Mouse (Mus musculus) ES-E14 (cell line): Measurements from ENCODE around the gene Inf2. TPM values are rescaled to one million over a fixed set of nuclear protein-coding genes. Genes with fewer than 3 reads are reported as not detected.

Experiments used
- DNase-seq: peaks from one replicate; pipeline ENCODE4 v3.0.0-alpha.2; 2013; ENCODE audit warnings: low read depth, low spot score
- H3K27ac ChIP-seq: 2 replicates; pipeline ENCODE4 v1.5.1; 2012; ENCODE audit warnings: low read depth, mild to moderate bottlenecking, low read length, moderate library complexity, mixed read lengths; ENCODE audit not compliant: poor library complexity, insufficient read depth, severe bottlenecking
- H3K36me3 ChIP-seq: 2 replicates; pipeline ENCODE4 v1.6.1; 2012; ENCODE audit warnings: mild to moderate bottlenecking, low read length, moderate library complexity, mixed read lengths; ENCODE audit not compliant: control insufficient read depth, poor library complexity, insufficient read depth, severe bottlenecking
- H3K4me1 ChIP-seq, 2 experiments: fragments of 150-350 bp in 1 of 2; sonication (generic) in 1 of 2; 2 replicates each; pipeline ENCODE4 v1.6.1; 2012; ENCODE audit warnings: low read length in 2 of 2, mild to moderate bottlenecking in 1 of 2, mixed read lengths in 1 of 2; ENCODE audit not compliant: control insufficient read depth in 2 of 2, insufficient read depth in 2 of 2, poor library complexity in 1 of 2
- H3K4me3 ChIP-seq, 2 experiments: fragments of 150-350 bp in 1 of 2; sonication (generic) in 1 of 2; 2 replicates each; pipeline ENCODE4 v1.5.1; 2012; ENCODE audit warnings: low read length in 2 of 2, low read depth in 1 of 2, mild to moderate bottlenecking in 1 of 2, mixed read lengths in 1 of 2; ENCODE audit not compliant: insufficient read depth in 1 of 2, poor library complexity in 1 of 2, severe bottlenecking in 1 of 2
- H3K9ac ChIP-seq: 2 replicates; pipeline ENCODE4 v1.6.1; 2012; ENCODE audit warnings: low read depth, mild to moderate bottlenecking, low read length, mixed read lengths; ENCODE audit not compliant: poor library complexity, insufficient read depth, severe bottlenecking
- H3K9me3 ChIP-seq: fragments of 150-350 bp; sonication (generic); 2 replicates; pipeline ENCODE4 v1.6.1; 2012; ENCODE audit warnings: low read depth, mild to moderate bottlenecking, low read length; ENCODE audit not compliant: control insufficient read depth, insufficient read depth
- CHD2 ChIP-seq: IDR thresholded peaks from 2 replicates; pipeline ENCODE4 v1.6.1; 2014; ENCODE audit warnings: mild to moderate bottlenecking, low read depth, low read length, inconsistent platforms
- HCFC1 ChIP-seq: IDR thresholded peaks from 2 replicates; pipeline ENCODE4 v1.6.1; 2012; ENCODE audit warnings: low read length, inconsistent platforms, borderline replicate concordance; ENCODE audit not compliant: insufficient read depth
- MAFK ChIP-seq: IDR thresholded peaks from 2 replicates; pipeline ENCODE4 v1.6.1; 2014; ENCODE audit warnings: mild to moderate bottlenecking, low read depth, low read length, inconsistent platforms; ENCODE audit not compliant: insufficient read depth
- ZC3H11A ChIP-seq: IDR thresholded peaks from 2 replicates; pipeline ENCODE4 v1.6.1; 2012; ENCODE audit warnings: low read depth, mild to moderate bottlenecking, inconsistent platforms, low read length, borderline replicate concordance
- ZNF384 ChIP-seq: IDR thresholded peaks from 2 replicates; pipeline ENCODE4 v1.6.1; 2012; ENCODE audit warnings: low read depth, low read length, inconsistent platforms
- in situ Hi-C, 2 experiments: fragments of 600-800 bp; cut with MboI; formaldehyde crosslinking; loops; one replicate each; pipeline ENCODE4 v1.15.1; 2025; ENCODE audit warnings: low sequenced_read_pairs in 2 of 2, inconsistent platforms in 1 of 2; ENCODE audit not compliant: unreplicated experiment in 2 of 2
- total RNA-seq: library from RNA; depleted of rRNA; stranded (reverse); fragments of 300-350 nt; gene quantifications from 2 replicates; pipeline ENCODE4 v1.2.3, GENCODE M21; 2012

Inf2 gene
- total RNA-seq, 1 experiment: 21.0 TPM

DNA sequence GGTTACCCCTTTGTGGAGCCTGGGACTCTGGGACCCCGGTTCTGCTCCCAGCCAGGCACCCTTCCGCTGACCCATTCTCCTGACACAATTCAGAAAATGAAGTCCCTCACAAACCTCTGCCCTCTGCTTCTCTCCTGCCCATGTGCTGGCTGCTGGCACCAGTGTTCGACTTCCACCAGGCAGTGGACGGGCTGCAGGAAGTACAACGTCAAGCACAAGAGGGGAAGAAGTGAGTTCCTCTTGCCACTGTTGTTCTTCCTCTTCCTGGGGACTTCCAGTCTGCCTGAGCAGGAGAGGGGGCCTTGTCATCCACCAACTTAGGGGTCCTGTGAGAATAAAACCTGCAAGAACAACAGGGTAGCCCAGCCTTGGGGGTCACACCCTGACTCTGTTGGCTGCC, 44.3 kb downstream of the Inf2 start:
- peaks cover 0 to 17% of the 10 kb centered on the region in 2 experiments; a peak in 2 of 4 replicates for H3K4me1 ChIP-seq
- in situ Hi-C loops: no loop called here
- TF ChIP-seq MAFK (no peak), CHD2 (no peak), ZC3H11A (no peak), HCFC1 (no peak), ZNF384 (no peak)
- H3K4me3 ChIP-seq: no peak overlapping the region
- H3K36me3 ChIP-seq: no peaks in the 10 kb centered on the region
- DNase-seq: no peak
- no peak overlapping the region for H3K27ac ChIP-seq
- no peak overlapping the region for H3K9ac ChIP-seq
- no peaks in the 10 kb centered on the region for H3K9me3 ChIP-seq

DNA sequence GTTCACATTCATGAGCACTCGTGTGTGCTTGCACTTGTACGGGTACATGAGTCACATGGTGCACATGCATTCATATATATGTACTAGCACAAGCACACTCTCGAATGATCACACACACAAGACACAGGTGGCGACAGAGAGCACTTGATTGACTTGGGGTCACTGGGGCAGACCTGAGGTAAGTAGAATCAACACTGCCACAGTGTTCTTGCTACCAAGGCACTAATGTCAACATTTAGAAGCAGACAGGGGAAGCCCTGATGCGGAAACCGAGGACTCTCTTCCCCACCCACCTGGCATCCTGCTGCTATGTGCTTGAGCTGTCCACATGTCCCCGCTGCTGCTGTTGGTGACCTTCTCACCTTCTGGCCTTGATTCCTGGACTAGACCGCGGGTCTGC, 45.1 kb downstream of the Inf2 start:
- no peaks in the 10 kb centered on the region for H3K9me3 ChIP-seq
- no peak overlapping the region for H3K4me3 ChIP-seq
- no peak overlapping the region for H3K27ac ChIP-seq
- in situ Hi-C loops: no loop called here
- H3K9ac ChIP-seq: no peak overlapping the region
- TF ChIP-seq ZC3H11A (no peak), HCFC1 (no peak), MAFK (no peak), CHD2 (no peak), ZNF384 (no peak)
- no peak for DNase-seq
- H3K4me1 ChIP-seq: peaks cover 0 to 17% of the 10 kb centered on the region in 2 experiments; a peak in 2 of 4 replicates
- no peaks in the 10 kb centered on the region for H3K36me3 ChIP-seq

DNA sequence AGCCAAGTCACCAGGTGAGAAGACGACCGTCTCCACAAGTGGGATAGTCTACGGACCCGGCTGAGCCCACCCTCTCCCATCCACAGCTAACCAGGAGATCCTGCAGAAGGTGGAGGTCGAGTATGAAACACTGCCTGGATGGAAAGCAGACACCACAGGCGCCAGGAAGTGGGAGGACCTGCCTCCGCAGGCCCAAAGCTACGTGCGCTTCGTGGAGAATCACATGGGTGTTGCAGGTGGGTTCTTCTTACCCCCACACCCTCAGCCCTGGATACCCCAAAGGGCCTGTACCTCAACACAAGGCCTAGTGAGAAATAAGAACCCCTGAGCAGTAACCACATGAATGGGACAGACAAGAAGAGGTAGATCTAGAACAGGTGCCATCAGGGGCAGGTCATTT, 50.9 kb downstream of the Inf2 start:
- no peaks in the 10 kb centered on the region for H3K9me3 ChIP-seq
- no peak overlapping the region for H3K27ac ChIP-seq
- in situ Hi-C loops: no loop called here
- H3K9ac ChIP-seq: no peak overlapping the region
- TF ChIP-seq MAFK (no peak), ZC3H11A (no peak), HCFC1 (no peak), ZNF384 (no peak), CHD2 (no peak)
- H3K4me3 ChIP-seq: no peak overlapping the region
- no peak for DNase-seq
- no peaks in the 10 kb centered on the region for H3K4me1 ChIP-seq
- H3K36me3 ChIP-seq: no peaks in the 10 kb centered on the region

GRCm38 (mm10) chr12:112643126-112643525, 54.5 kb downstream of the Inf2 start:
- Histone ChIP-seq H3K27ac (no peak overlapping the region), H3K4me3 (no peak overlapping the region), H3K4me1 (peaks cover 0 to 10% of the 10 kb centered on the region in 2 experiments; a peak in 2 of 4 replicates), H3K9me3 (no peaks in the 10 kb centered on the region), H3K36me3 (peaks cover 14% of the 10 kb centered on the region), H3K9ac (no peak overlapping the region)
- no peak for TF ChIP-seq ZC3H11A
- no peak for TF ChIP-seq ZNF384
- TF ChIP-seq HCFC1: no peak
- no peak for TF ChIP-seq MAFK
- no peak for TF ChIP-seq CHD2
- in situ Hi-C loops: no loop called here
- no peak for DNase-seq
